8 mouse cellular contexts compared by ENCODE assay signal in the genomic region with DNA sequence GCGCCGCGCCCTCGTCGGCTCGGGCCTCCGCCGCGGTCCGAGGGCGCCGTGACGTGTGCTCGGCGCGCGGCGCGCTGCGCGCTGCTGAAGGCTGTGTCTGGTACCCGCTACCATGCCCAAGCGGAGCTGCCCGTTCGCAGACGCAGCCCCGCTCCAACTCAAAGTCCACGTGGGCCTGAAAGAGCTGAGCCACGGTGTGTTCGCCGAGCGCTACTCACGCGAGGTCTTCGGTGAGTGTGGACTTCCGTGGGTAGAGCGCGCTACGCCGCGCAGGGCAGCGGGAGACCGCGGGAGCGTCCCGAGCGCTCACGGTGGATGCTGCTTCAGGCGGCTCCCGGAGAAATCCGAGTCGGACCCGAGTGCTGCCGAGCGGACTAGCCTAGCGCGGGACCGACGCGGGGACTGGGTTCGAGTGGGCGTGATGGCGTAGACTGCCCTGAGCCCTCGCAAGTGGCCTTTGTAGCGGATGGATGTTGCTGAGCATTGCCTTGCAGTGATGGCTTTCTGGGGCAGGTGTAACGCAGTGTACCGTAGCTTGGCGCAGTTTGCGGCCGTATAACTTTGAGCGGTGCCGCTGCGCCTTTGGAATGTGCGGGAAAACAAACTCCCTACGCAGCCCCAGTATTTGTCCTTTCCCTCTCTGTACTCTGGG. TPM values are rescaled to one million over a fixed set of nuclear protein-coding genes. Genes with fewer than 3 reads are reported as not detected.
DNase-seq lines count a peak whose midpoint lies in the region; ATAC-seq and TF ChIP-seq lines count a peak whose summit lies in the region.

No protein-coding gene starts in this region.

- H3K36me3 ChIP-seq in neural tube, embryonic 11.5 days (ENCODE audit: control insufficient read depth, insufficient read depth, low read length): 0 out of 2 replicates have a peak, but pooled peaks cover 2% of the 10 kb centered on the region
- H3K36me3 ChIP-seq in forebrain, postnatal 0 days (ENCODE audit: insufficient read depth): peaks cover 26% of the 10 kb centered on the region
- H3K36me3 ChIP-seq in limb, embryonic 12.5 days: peaks cover 31% of the 10 kb centered on the region
- H3K36me3 ChIP-seq in midbrain, embryonic 16.5 days (ENCODE audit: control insufficient read depth, insufficient read depth, low read length): peaks cover 6% of the 10 kb centered on the region; the same call in 1 of the 2 replicates

- under 1% methylated on average over 74 of the region's 75 CpGs for WGBS in neural tube, embryonic 11.5 days
- whole genome bisulfite sequencing in forebrain, postnatal 0 days: under 1% methylated on average over 75 of the region's 75 CpGs
- under 1% methylated on average over 75 of the region's 75 CpGs for WGBS in limb, embryonic 12.5 days
- under 1% methylated on average over 75 of the region's 75 CpGs for WGBS in midbrain, embryonic 16.5 days

- H3K4me1 ChIP-seq in neural tube, embryonic 11.5 days (ENCODE audit: control insufficient read depth, insufficient read depth, low read length): peaks cover 12% of the 10 kb centered on the region
- peaks cover 17% of the 10 kb centered on the region for H3K4me1 ChIP-seq in forebrain, postnatal 0 days (ENCODE audit: insufficient read depth)
- peaks cover 20% of the 10 kb centered on the region for H3K4me1 ChIP-seq in limb, embryonic 12.5 days (replicated peaks)
- H3K4me1 ChIP-seq in midbrain, embryonic 16.5 days (ENCODE audit: control insufficient read depth, insufficient read depth, low read length): peaks cover 14% of the 10 kb centered on the region

- no peaks in the 10 kb centered on the region for H3K9me3 ChIP-seq in neural tube, embryonic 11.5 days (ENCODE audit: control insufficient read depth, low read length)
- no peaks in the 10 kb centered on the region for H3K9me3 ChIP-seq in forebrain, postnatal 0 days (ENCODE audit: low read length)
- H3K9me3 ChIP-seq in limb, embryonic 12.5 days: no peaks in the 10 kb centered on the region
- no peaks in the 10 kb centered on the region for H3K9me3 ChIP-seq in midbrain, embryonic 16.5 days (replicated peaks; ENCODE audit: control insufficient read depth, low read length, poor library complexity, severe bottlenecking)

- TF ChIP-seq CTCF in forebrain, postnatal 0 days (IDR thresholded peaks at IDR 0.05; ENCODE audit: low read depth): no peak

- peak overlapping the region; percentile 95 for H3K4me2 ChIP-seq in neural tube, embryonic 11.5 days (ENCODE audit: low read depth)
- H3K4me2 ChIP-seq in forebrain, postnatal 0 days (ENCODE audit: low read depth): peak overlapping the region; percentile 91
- H3K4me2 ChIP-seq in limb, embryonic 12.5 days: peak overlapping the region; percentile 76
- peak overlapping the region; percentile 82 for H3K4me2 ChIP-seq in midbrain, embryonic 16.5 days (ENCODE audit: low read length)

- no peaks in the 10 kb centered on the region for H3K27me3 ChIP-seq in neural tube, embryonic 11.5 days (ENCODE audit: control insufficient read depth, insufficient read depth, low read length)
- no peaks in the 10 kb centered on the region for H3K27me3 ChIP-seq in forebrain, postnatal 0 days (ENCODE audit: insufficient read depth, low read length)
- H3K27me3 ChIP-seq in limb, embryonic 12.5 days: no peaks in the 10 kb centered on the region
- H3K27me3 ChIP-seq in midbrain, embryonic 16.5 days (ENCODE audit: control insufficient read depth, insufficient read depth, low read depth, low read length): no peaks in the 10 kb centered on the region

- H3K4me3 ChIP-seq in neural tube, embryonic 11.5 days (ENCODE audit: low read depth, low read length): peak overlapping the region; percentile 76
- peak overlapping the region; percentile 64 for H3K4me3 ChIP-seq in forebrain, postnatal 0 days (ENCODE audit: low read depth, low read length)
- H3K4me3 ChIP-seq in limb, embryonic 12.5 days (replicated peaks): peak overlapping the region; percentile 79
- H3K4me3 ChIP-seq in midbrain, embryonic 16.5 days (ENCODE audit: low read depth, low read length): peak overlapping the region; percentile 72

- peak overlapping the region; percentile 78 for H3K27ac ChIP-seq in neural tube, embryonic 11.5 days (ENCODE audit: low read depth, low read length)
- H3K27ac ChIP-seq in forebrain, postnatal 0 days (ENCODE audit: low read depth, low read length): peak overlapping the region; percentile 80
- H3K27ac ChIP-seq in limb, embryonic 12.5 days: peak overlapping the region; percentile 89
- H3K27ac ChIP-seq in midbrain, embryonic 16.5 days (ENCODE audit: low read length): peak overlapping the region; percentile 82

- peak; percentile 39; the same call in 1 of the 2 replicates for ATAC-seq in neural tube, embryonic 11.5 days (ENCODE audit: insufficient read depth, low FRiP score, low TSS enrichment)
- no peak; the same call in none of the 2 replicates for ATAC-seq in forebrain, postnatal 0 days
- ATAC-seq in limb, embryonic 12.5 days (ENCODE audit: insufficient number of reproducible peaks, insufficient read depth, low FRiP score, low TSS enrichment, low read depth): peak; percentile 28; the same call in 1 of the 2 replicates
- ATAC-seq in midbrain, embryonic 16.5 days: no peak; the same call in 1 of the 2 replicates

- DNase-seq in adrenal gland, postnatal 25 days: peak; percentile 49
- DNase-seq in adrenal gland, postnatal 14 days: no peak
- DNase-seq in neural tube, embryonic 11.5 days (ENCODE audit: low spot score): no peak
- no peak for DNase-seq in neural tube, embryonic 10.5 days (ENCODE audit: extremely low spot score, low spot score)
- no peak for DNase-seq in forebrain, postnatal 0 days
- DNase-seq in adrenal gland, adult 8-10 months: no peak

- H3K9ac ChIP-seq in neural tube, embryonic 11.5 days (ENCODE audit: low read length): peak overlapping the region; percentile 81
- peak overlapping the region; percentile 71 for H3K9ac ChIP-seq in forebrain, postnatal 0 days
- H3K9ac ChIP-seq in limb, embryonic 12.5 days (replicated peaks): peak overlapping the region; percentile 83
- H3K9ac ChIP-seq in midbrain, embryonic 16.5 days (ENCODE audit: low read depth, low read length): peak overlapping the region; percentile 74

RNA-seq across cellular contexts. Expression of a gene that starts 0.5 kb away (rescaled TPM):
- 34.8 and 46.0 TPM in 2 replicates for total RNA-seq in adrenal gland, postnatal 25 days (2021)
- 48.4 and 54.1 TPM in 2 replicates for total RNA-seq in adrenal gland, postnatal 14 days (2021)
- 217 and 219 TPM in 2 replicates for polyA plus RNA-seq in neural tube, embryonic 11.5 days (2014; fragmentation: Nextera tagmentation; extraction: Ambion mirVana)
- total RNA-seq in forebrain, postnatal 0 days (2014; rRNA removed): 28.0 and 31.4 TPM in 2 replicates
- 50.5 and 61.5 TPM in 2 replicates for polyA plus RNA-seq in forebrain, postnatal 0 days (2015; fragmentation: Nextera tagmentation; extraction: Ambion mirVana)
- polyA plus RNA-seq in limb, embryonic 12.5 days (2016; fragmentation: Nextera tagmentation; extraction: Ambion mirVana): 248 and 258 TPM in 2 replicates
- 41.7 and 44.1 TPM in 2 replicates for polyA plus RNA-seq in midbrain, embryonic 16.5 days (2015; fragmentation: Nextera tagmentation; extraction: Ambion mirVana)
- 10 to 100 TPM; 37.0 to 73.9 (median 51.5) TPM for total RNA-seq in adrenal gland, adult 8-10 months (2022)

RNA-seq across cellular contexts. Expression of a gene that starts 25.1 kb away (rescaled TPM):
- total RNA-seq in adrenal gland, postnatal 25 days (2021): 17.8 and 21.0 TPM in 2 replicates
- 34.1 and 37.6 TPM in 2 replicates for total RNA-seq in adrenal gland, postnatal 14 days (2021)
- 4.6 and 4.7 TPM in 2 replicates for polyA plus RNA-seq in neural tube, embryonic 11.5 days (2014; fragmentation: Nextera tagmentation; extraction: Ambion mirVana)
- total RNA-seq in forebrain, postnatal 0 days (2014; rRNA removed): 1.8 and 2.2 TPM in 2 replicates
- polyA plus RNA-seq in forebrain, postnatal 0 days (2015; fragmentation: Nextera tagmentation; extraction: Ambion mirVana): 3.4 and 4.7 TPM in 2 replicates
- polyA plus RNA-seq in limb, embryonic 12.5 days (2016; fragmentation: Nextera tagmentation; extraction: Ambion mirVana): 9.2 and 10.0 TPM in 2 replicates
- polyA plus RNA-seq in midbrain, embryonic 16.5 days (2015; fragmentation: Nextera tagmentation; extraction: Ambion mirVana): 4.0 and 4.2 TPM in 2 replicates
- 10 to 100 TPM; 15.2 to 53.1 (median 30.7) TPM for total RNA-seq in adrenal gland, adult 8-10 months (2022)

RNA-seq across cellular contexts. Expression of a gene that starts 29.7 kb away (rescaled TPM):
- total RNA-seq in adrenal gland, postnatal 25 days (2021): 395 and 413 TPM in 2 replicates
- 245 and 247 TPM in 2 replicates for total RNA-seq in adrenal gland, postnatal 14 days (2021)
- 124 and 126 TPM in 2 replicates for polyA plus RNA-seq in neural tube, embryonic 11.5 days (2014; fragmentation: Nextera tagmentation; extraction: Ambion mirVana)
- 213 and 215 TPM in 2 replicates for total RNA-seq in forebrain, postnatal 0 days (2014; rRNA removed)
- polyA plus RNA-seq in forebrain, postnatal 0 days (2015; fragmentation: Nextera tagmentation; extraction: Ambion mirVana): 117 TPM in 2 replicates
- polyA plus RNA-seq in limb, embryonic 12.5 days (2016; fragmentation: Nextera tagmentation; extraction: Ambion mirVana): 67.0 and 156 TPM in 2 replicates
- 58.7 and 60.4 TPM in 2 replicates for polyA plus RNA-seq in midbrain, embryonic 16.5 days (2015; fragmentation: Nextera tagmentation; extraction: Ambion mirVana)
- total RNA-seq in adrenal gland, adult 8-10 months (2022): 100 to 1,000 TPM; 275 to 460 (median 313) TPM

RNA-seq across cellular contexts. Expression of a gene that starts 33.6 kb away (rescaled TPM):
- total RNA-seq in adrenal gland, postnatal 25 days (2021): 7.9 and 12.8 TPM in 2 replicates
- total RNA-seq in adrenal gland, postnatal 14 days (2021): 2.8 and 4.6 TPM in 2 replicates
- polyA plus RNA-seq in neural tube, embryonic 11.5 days (2014; fragmentation: Nextera tagmentation; extraction: Ambion mirVana): 4.4 and 6.7 TPM in 2 replicates
- total RNA-seq in forebrain, postnatal 0 days (2014; rRNA removed): 1.0 and 3.5 TPM in 2 replicates
- polyA plus RNA-seq in forebrain, postnatal 0 days (2015; fragmentation: Nextera tagmentation; extraction: Ambion mirVana): 0.77 and 1.2 TPM in 2 replicates
- polyA plus RNA-seq in limb, embryonic 12.5 days (2016; fragmentation: Nextera tagmentation; extraction: Ambion mirVana): 1.4 and 2.7 TPM in 2 replicates
- polyA plus RNA-seq in midbrain, embryonic 16.5 days (2015; fragmentation: Nextera tagmentation; extraction: Ambion mirVana): 0.73 and 1.2 TPM in 2 replicates
- total RNA-seq in adrenal gland, adult 8-10 months (2022): 10 to 100 TPM in 3 of 4 experiments, 1 to 10 TPM in 1; 8.7 to 20.1 (median 15.9) TPM

RNA-seq across cellular contexts. Expression of a gene that starts 56.4 kb away (rescaled TPM):
- 32.6 and 34.1 TPM in 2 replicates for total RNA-seq in adrenal gland, postnatal 25 days (2021)
- total RNA-seq in adrenal gland, postnatal 14 days (2021): 25.3 and 33.2 TPM in 2 replicates
- 1.9 and 2.2 TPM in 2 replicates for polyA plus RNA-seq in neural tube, embryonic 11.5 days (2014; fragmentation: Nextera tagmentation; extraction: Ambion mirVana)
- 9.8 and 10.8 TPM in 2 replicates for total RNA-seq in forebrain, postnatal 0 days (2014; rRNA removed)
- polyA plus RNA-seq in forebrain, postnatal 0 days (2015; fragmentation: Nextera tagmentation; extraction: Ambion mirVana): 1.1 and 1.2 TPM in 2 replicates
- polyA plus RNA-seq in limb, embryonic 12.5 days (2016; fragmentation: Nextera tagmentation; extraction: Ambion mirVana): 2.0 and 2.2 TPM in 2 replicates
- 0.53 and 0.67 TPM in 2 replicates for polyA plus RNA-seq in midbrain, embryonic 16.5 days (2015; fragmentation: Nextera tagmentation; extraction: Ambion mirVana)
- total RNA-seq in adrenal gland, adult 8-10 months (2022): 10 to 100 TPM; 34.6 to 65.5 (median 48.9) TPM

Comparison
In these comparisons a context has a peak if more than half of its experiments do, and no peak if none do; other contexts are left out.
1. ATAC-seq: peak in neural tube, embryonic 11.5 days (single experiment) and limb, embryonic 12.5 days (single experiment); none in forebrain, postnatal 0 days (single experiment) and midbrain, embryonic 16.5 days (single experiment).
2. Peak in every context shown above with its lines, with median percentiles within 50 percentile points of each other: H3K27ac ChIP-seq, H3K4me2 ChIP-seq, H3K4me3 ChIP-seq and H3K9ac ChIP-seq.